Mouse (Mus musculus) kidney, embryonic 15.5 days (tissue): Measurements from ENCODE around the gene Gm45015. TPM values are rescaled to one million over a fixed set of nuclear protein-coding genes. Genes with fewer than 3 reads are reported as not detected.
"Not testable (repeated sequence)": the region's sequence is repeated elsewhere in the genome, so short reads cannot be mapped to it uniquely, and the experiment has no call there.

Source experiments
- ATAC-seq: fragments of 200-750 bp; cut with Nextera tagmentation; replicated peaks from 2 replicates; pipeline ENCODE4 v1.8.0; 2017; ENCODE audit warnings: moderate TSS enrichment; ENCODE audit not compliant: low FRiP score
- H3K27ac ChIP-seq: fragments of 300-500 bp; sonication (generic); 2 replicates; pipeline ENCODE4 v1.5.1; 2015; ENCODE audit warnings: mild to moderate bottlenecking, inconsistent platforms
- H3K27me3 ChIP-seq: fragments of 300-500 bp; sonication (generic); 2 replicates; pipeline ENCODE4 v1.6.1; 2015; ENCODE audit warnings: inconsistent platforms
- H3K36me3 ChIP-seq: fragments of 300-500 bp; sonication (generic); 2 replicates; pipeline ENCODE4 v1.6.1; 2015; ENCODE audit warnings: inconsistent platforms
- H3K4me1 ChIP-seq: fragments of 300-500 bp; sonication (generic); 2 replicates; pipeline ENCODE4 v1.6.1; 2015; ENCODE audit warnings: inconsistent platforms
- H3K4me2 ChIP-seq: fragments of 300-500 bp; sonication (generic); 2 replicates; pipeline ENCODE4 v1.6.1; 2015; ENCODE audit warnings: moderate library complexity, mild to moderate bottlenecking, inconsistent platforms
- H3K4me3 ChIP-seq: fragments of 300-500 bp; sonication (generic); replicated peaks from 2 replicates; pipeline ENCODE4 v1.5.1; 2015; ENCODE audit warnings: mild to moderate bottlenecking, inconsistent platforms
- H3K9ac ChIP-seq: fragments of 300-500 bp; sonication (generic); 2 replicates; pipeline ENCODE4 v1.6.1; 2015; ENCODE audit warnings: mild to moderate bottlenecking, inconsistent platforms
- H3K9me3 ChIP-seq: fragments of 300-500 bp; sonication (generic); replicated peaks from 2 replicates; pipeline ENCODE4 v1.6.1; 2016; ENCODE audit warnings: inconsistent platforms
- WGBS: fragments of 180-500 bp; shearing (Covaris S2); methylation state at CpG from one replicate; pipeline ENCODE4 v1.1.7; 2015; ENCODE audit warnings: mixed read lengths; 5-methylcytosine and 5-hydroxymethylcytosine counted together
- polyA plus RNA-seq: library from polyadenylated mRNA; unstranded; fragments of >200 nt; fragmentation: Nextera tagmentation; extraction: Ambion mirVana; gene quantifications from 2 replicates; pipeline ENCODE4 v1.2.1, GENCODE M21; 2015

Gene Gm45015
- polyA plus RNA-seq, 1 experiment from 2014 or later, result not detected

- Histone ChIP-seq H3K27ac (no peak overlapping the region), H3K9me3 (no peaks in the 10 kb centered on the region), H3K4me2 (no peak overlapping the region), H3K4me1 (no peaks in the 10 kb centered on the region), H3K9ac (no peak overlapping the region), H3K36me3 (no peaks in the 10 kb centered on the region), H3K27me3 (peaks cover 30% of the 10 kb centered on the region; the same call in 1 of the 2 replicates), H3K4me3 (no peak overlapping the region)
- ATAC-seq, result no peak
Measured at GRCm38 (mm10) chrX:73333548-73333947, 3.1 kb downstream of the Gm45015 start.

GRCm38 (mm10) chrX:73327215-73327614 is 9.4 kb downstream of the Gm45015 start:
- Histone ChIP-seq H3K9ac (no peak overlapping the region), H3K4me1 (no peaks in the 10 kb centered on the region), H3K9me3 (no peaks in the 10 kb centered on the region), H3K4me3 (no peak overlapping the region), H3K27ac (no peak overlapping the region), H3K4me2 (no peak overlapping the region), H3K36me3 (no peaks in the 10 kb centered on the region), H3K27me3 (peaks cover 17% of the 10 kb centered on the region)
- ATAC-seq, result no peak
- 82% methylated on average over 2 of the region's 2 CpGs for WGBS

- H3K4me3 ChIP-seq, result no peak overlapping the region
- no peak for ATAC-seq
- H3K9ac ChIP-seq, result no peak overlapping the region
- 75% methylated on average over 3 of the region's 3 CpGs for WGBS
- no peak overlapping the region for H3K27ac ChIP-seq
- no peak overlapping the region for H3K4me2 ChIP-seq
- H3K9me3 ChIP-seq, result no peaks in the 10 kb centered on the region
- no peaks in the 10 kb centered on the region for H3K4me1 ChIP-seq
- H3K27me3 ChIP-seq, result peaks cover 14% of the 10 kb centered on the region; the same call in 1 of the 2 replicates
- no peaks in the 10 kb centered on the region for H3K36me3 ChIP-seq
Measured at GRCm38 (mm10) chrX:73321029-73321428, 15.6 kb downstream of the Gm45015 start.

DNA sequence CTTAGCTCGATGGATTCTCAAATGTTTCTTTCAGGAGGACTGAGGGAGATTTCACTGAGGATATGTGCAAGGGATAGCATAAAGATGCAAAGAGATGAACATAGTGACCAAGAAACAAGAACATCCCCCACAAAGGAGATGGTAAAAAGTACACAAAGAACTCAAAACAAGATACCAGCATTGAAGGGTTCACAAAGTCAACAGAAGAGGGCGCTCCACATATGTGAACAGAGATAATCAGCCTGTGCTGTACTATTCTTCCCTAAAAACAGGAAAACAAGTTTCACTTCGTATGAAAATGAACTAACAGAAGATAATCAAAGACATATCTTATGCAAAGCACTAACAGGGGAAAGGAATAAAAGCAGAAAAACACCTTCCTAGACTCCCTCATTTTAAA is 24.1 kb downstream of the Gm45015 start:
- Histone ChIP-seq H3K4me1 (no peaks in the 10 kb centered on the region), H3K9me3 (no peaks in the 10 kb centered on the region), H3K27ac (no peak overlapping the region), H3K36me3 (no peaks in the 10 kb centered on the region), H3K27me3 (peaks cover 15% of the 10 kb centered on the region; the same call in 1 of the 2 replicates), H3K4me3 (no peak overlapping the region), H3K4me2 (no peak overlapping the region), H3K9ac (no peak overlapping the region)
- ATAC-seq, result no peak
- WGBS, result 48% methylated on average over 3 of the region's 3 CpGs

DNA sequence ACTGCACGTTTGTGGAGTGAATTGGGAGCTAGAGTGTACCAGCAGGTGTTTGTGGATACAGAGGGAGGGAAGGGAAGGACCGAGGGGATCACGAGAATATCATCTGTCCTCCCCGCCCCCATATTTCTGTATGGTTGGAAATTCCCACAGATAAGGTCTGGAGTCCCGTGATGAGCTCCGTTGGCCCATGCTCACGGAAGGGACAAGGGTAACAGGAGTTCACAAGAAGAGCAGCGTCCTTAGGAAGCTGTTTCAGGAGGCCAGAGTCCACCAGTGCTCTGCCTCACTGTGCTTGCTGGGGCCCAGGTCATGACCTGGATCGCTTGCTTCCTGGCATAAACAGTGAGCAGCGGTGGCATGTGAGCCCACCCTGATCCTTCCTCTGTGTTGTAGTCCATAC is 40.9 kb downstream of the Gm45015 start:
- ATAC-seq, H3K9me3 ChIP-seq, H3K27ac ChIP-seq, H3K9ac ChIP-seq, H3K4me1 ChIP-seq, H3K4me3 ChIP-seq, H3K27me3 ChIP-seq, H3K4me2 ChIP-seq, H3K36me3 ChIP-seq: not testable (repeated sequence)
- 56% methylated on average over 10 of the region's 10 CpGs for WGBS

DNA sequence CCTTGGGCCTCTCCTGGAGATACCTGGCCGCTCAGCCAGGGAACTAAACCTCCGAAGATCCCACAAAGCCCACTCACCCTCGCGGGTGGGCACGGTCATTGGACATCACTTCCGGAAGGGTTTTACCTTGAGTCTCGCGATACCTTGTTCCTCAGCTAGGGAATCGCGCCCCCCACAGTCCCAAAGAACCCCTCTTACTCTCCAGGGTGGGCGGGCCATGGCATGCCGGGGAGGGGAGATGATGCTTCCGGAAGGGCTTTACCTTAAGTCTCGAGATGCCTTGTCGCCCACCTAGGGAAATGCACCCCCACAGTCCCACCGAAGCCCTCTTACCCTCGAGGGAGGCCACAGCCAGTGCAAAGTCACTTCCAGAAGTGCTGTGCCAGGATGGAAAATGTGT is 43.8 kb downstream of the Gm45015 start, which contains the start of the genes Xlr5a and Xlr5c:
Gene Xlr5a (minus strand): TSS at position 101 of the 400 bp plus-strand sequence.
Gene Xlr5c (minus strand): TSS at position 101 of the 400 bp plus-strand sequence.
- H3K4me1 ChIP-seq, H3K27me3 ChIP-seq, H3K4me2 ChIP-seq, ATAC-seq, H3K36me3 ChIP-seq, H3K9me3 ChIP-seq, H3K9ac ChIP-seq, H3K4me3 ChIP-seq, H3K27ac ChIP-seq: not testable (repeated sequence)
- WGBS, result 90% methylated on average over 13 of the region's 17 CpGs

Other genes with a start within 250 kb of the Gm45015 start
- gene Xlr3a, start 239.7 kb downstream of the Gm45015 start, polyA plus RNA-seq, result 3.3 and 3.8 TPM in 2 replicates
- gene Gm14685, start 219.8 kb downstream of the Gm45015 start, polyA plus RNA-seq, result not detected in 2 replicates
- gene Xlr5b, start 188.0 kb downstream of the Gm45015 start, polyA plus RNA-seq, result not detected in 2 replicates
- gene DXBay18, start 187.4 kb downstream of the Gm45015 start, polyA plus RNA-seq, result not detected in 2 replicates
- gene Spin2d, start 159.9 kb downstream of the Gm45015 start, polyA plus RNA-seq, result not detected in 2 replicates
- 14.2 and 14.4 TPM in 2 replicates for gene Xlr3b, start 144.6 kb downstream of the Gm45015 start, polyA plus RNA-seq
- gene Xlr4b, start 122.5 kb downstream of the Gm45015 start, polyA plus RNA-seq, result 0.81 and 1.00 TPM in 2 replicates
- gene F8a, start 108.5 kb downstream of the Gm45015 start, polyA plus RNA-seq, result 9.5 and 11.3 TPM in 2 replicates
- 0.22 and 0.30 TPM in 2 replicates for gene Xlr4c, start 93.7 kb downstream of the Gm45015 start, polyA plus RNA-seq
- not detected in 2 replicates for gene Xlr3c, start 71.5 kb downstream of the Gm45015 start, polyA plus RNA-seq
- not detected in 2 replicates for gene Xlr5a, start 43.9 kb downstream of the Gm45015 start, polyA plus RNA-seq
- gene Xlr5c, start 43.9 kb downstream of the Gm45015 start, polyA plus RNA-seq, result not detected in 2 replicates
- 13.3 and 14.3 TPM in 2 replicates for gene Zfp275, start 5.8 kb upstream of the Gm45015 start, polyA plus RNA-seq
- gene Gm18336, start 61.9 kb upstream of the Gm45015 start, polyA plus RNA-seq, result not detected in 2 replicates
- 0.06 TPM in 1 of 2 replicates, not detected in the other for gene Zfp92, start 74.3 kb upstream of the Gm45015 start, polyA plus RNA-seq
- 0.26 TPM in 1 of 2 replicates, not detected in the other for gene Trex2, start 98.5 kb upstream of the Gm45015 start, polyA plus RNA-seq
- 66.0 and 71.5 TPM in 2 replicates for gene Haus7, start 122.2 kb upstream of the Gm45015 start, polyA plus RNA-seq
- gene Bgn, start 146.8 kb upstream of the Gm45015 start, polyA plus RNA-seq, result 90.8 and 96.4 TPM in 2 replicates
- gene Atp2b3, start 166.2 kb upstream of the Gm45015 start, polyA plus RNA-seq, result 0.31 and 0.36 TPM in 2 replicates